Mouse (Mus musculus): ENCODE results near the gene Sf3a2.

Gene Sf3a2

GRCm38 (mm10) chr10:80774981-80775380 is 23.0 kb upstream of the Sf3a2 start:
- DNase-seq (ENCODE audit: low read depth, low spot score), result no peak

GRCm38 (mm10) chr10:80775731-80776130 is 22.3 kb upstream of the Sf3a2 start:
- DNase-seq (ENCODE audit: low read depth, low spot score), result no peak

GRCm38 (mm10) chr10:80776358-80776869 is 21.6 kb upstream of the Sf3a2 start:
- DNase-seq (ENCODE audit: low read depth, low spot score), result no peak

- no peak for DNase-seq (ENCODE audit: low read depth, low spot score)
Measured at GRCm38 (mm10) chr10:80777123-80777522, 20.9 kb upstream of the Sf3a2 start.

GRCm38 (mm10) chr10:80779565-80779964 is 18.4 kb upstream of the Sf3a2 start:
- DNase-seq (ENCODE audit: low read depth, low spot score), result no peak

GRCm38 (mm10) chr10:80784302-80784701 is 13.7 kb upstream of the Sf3a2 start:
- no peak for DNase-seq (ENCODE audit: low read depth, low spot score)

- no peak for DNase-seq (ENCODE audit: low read depth, low spot score)
Measured at GRCm38 (mm10) chr10:80784871-80785270, 13.1 kb upstream of the Sf3a2 start.

- no peak for DNase-seq (ENCODE audit: low read depth, low spot score)
Measured at GRCm38 (mm10) chr10:80785963-80786362, 12.0 kb upstream of the Sf3a2 start.

- DNase-seq (ENCODE audit: low read depth, low spot score), result no peak
Measured at GRCm38 (mm10) chr10:80787517-80787916, 10.5 kb upstream of the Sf3a2 start.

- DNase-seq (ENCODE audit: low read depth, low spot score), result no peak
Measured at GRCm38 (mm10) chr10:80790761-80791404, 7.1 kb upstream of the Sf3a2 start.

- no peak for DNase-seq (ENCODE audit: low read depth, low spot score)
Measured at GRCm38 (mm10) chr10:80791476-80792174, 6.4 kb upstream of the Sf3a2 start.

GRCm38 (mm10) chr10:80792175-80793032 is 5.6 kb upstream of the Sf3a2 start:
- no peak for DNase-seq (ENCODE audit: low read depth, low spot score)

- no peak for DNase-seq (ENCODE audit: low read depth, low spot score)
Measured at GRCm38 (mm10) chr10:80793033-80793784, 4.8 kb upstream of the Sf3a2 start.

- DNase-seq (ENCODE audit: low read depth, low spot score), result no peak
Measured at GRCm38 (mm10) chr10:80793803-80794202, 4.2 kb upstream of the Sf3a2 start.

- no peak for DNase-seq (ENCODE audit: low read depth, low spot score)
Measured at GRCm38 (mm10) chr10:80794750-80795149, 3.2 kb upstream of the Sf3a2 start.

- no peak for DNase-seq (ENCODE audit: low read depth, low spot score)
Measured at GRCm38 (mm10) chr10:80796307-80796848, 1.6 kb upstream of the Sf3a2 start.

GRCm38 (mm10) chr10:80797186-80798149 is 530 bp upstream of the Sf3a2 start:
- no peak for DNase-seq (ENCODE audit: low read depth, low spot score)

- no peak for DNase-seq (ENCODE audit: low read depth, low spot score)
Measured at GRCm38 (mm10) chr10:80799070-80799566, 1.1 kb downstream of the Sf3a2 start.

GRCm38 (mm10) chr10:80802204-80802912 is 4.4 kb downstream of the Sf3a2 start:
- no peak for DNase-seq (ENCODE audit: low read depth, low spot score)

All from mesoderm, embryonic 11.5 days (tissue).